Mouse (Mus musculus): ENCODE data around the gene Ube3b.

Ube3b gene

GRCm38 (mm10) chr5:114374409-114375213 lies 5.8 kb upstream of the Ube3b start:
- no peak for DNase-seq

GRCm38 (mm10) chr5:114378177-114378920 lies 2.1 kb upstream of the Ube3b start:
- DNase-seq, result no peak

- no peak for DNase-seq
Observed at GRCm38 (mm10) chr5:114378936-114379335, 1.5 kb upstream of the Ube3b start.

GRCm38 (mm10) chr5:114379763-114380162 lies 644 bp upstream of the Ube3b start:
- no peak for DNase-seq

- no peak for DNase-seq
Observed at GRCm38 (mm10) chr5:114381013-114381351, 575 bp downstream of the Ube3b start.

- DNase-seq, result no peak
Observed at GRCm38 (mm10) chr5:114383184-114383904, 2.9 kb downstream of the Ube3b start.

- no peak for DNase-seq
Observed at GRCm38 (mm10) chr5:114384448-114384847, 4.0 kb downstream of the Ube3b start.

- DNase-seq, result no peak
Observed at GRCm38 (mm10) chr5:114393169-114393568, 12.8 kb downstream of the Ube3b start.

GRCm38 (mm10) chr5:114406592-114406991 lies 26.2 kb downstream of the Ube3b start:
- no peak for DNase-seq

GRCm38 (mm10) chr5:114407269-114407668 lies 26.9 kb downstream of the Ube3b start:
- peak; percentile 30 for DNase-seq

- DNase-seq, result no peak
Observed at GRCm38 (mm10) chr5:114407810-114408209, 27.4 kb downstream of the Ube3b start.

GRCm38 (mm10) chr5:114408846-114409245 lies 28.4 kb downstream of the Ube3b start:
- DNase-seq, result no peak

GRCm38 (mm10) chr5:114410429-114410828 lies 30.0 kb downstream of the Ube3b start:
- no peak for DNase-seq

GRCm38 (mm10) chr5:114412361-114412998 lies 32.1 kb downstream of the Ube3b start:
- no peak for DNase-seq

- no peak for DNase-seq
Observed at GRCm38 (mm10) chr5:114413067-114413735, 32.8 kb downstream of the Ube3b start.

GRCm38 (mm10) chr5:114415606-114416005 lies 35.2 kb downstream of the Ube3b start:
- no peak for DNase-seq

- no peak for DNase-seq
Observed at GRCm38 (mm10) chr5:114416855-114417254, 36.4 kb downstream of the Ube3b start.

GRCm38 (mm10) chr5:114418541-114418940 lies 38.1 kb downstream of the Ube3b start:
- DNase-seq, result no peak

GRCm38 (mm10) chr5:114421561-114422298 lies 41.3 kb downstream of the Ube3b start:
- no peak for DNase-seq

- DNase-seq, result no peak
Observed at GRCm38 (mm10) chr5:114422591-114422990, 42.2 kb downstream of the Ube3b start.

- no peak for DNase-seq
Observed at GRCm38 (mm10) chr5:114423961-114424360, 43.6 kb downstream of the Ube3b start.

- DNase-seq, result no peak
Observed at GRCm38 (mm10) chr5:114426732-114427131, 46.3 kb downstream of the Ube3b start.

All from cerebellum, adult 11 months (tissue).